Mouse (Mus musculus) liver, postnatal 0 days (tissue): ENCODE results near the gene Hoxc12.

Experiments used
- CTCF ChIP-seq: sonication (generic); IDR thresholded peaks from 2 replicates; pipeline ENCODE4 v1.5.1; 2016; ENCODE audit warnings: antibody characterized with exemption, low read depth
- EP300 ChIP-seq: IDR thresholded peaks from 2 replicates; pipeline ENCODE4 v1.6.1; 2016; ENCODE audit warnings: antibody characterized with exemption, low read depth, mild to moderate bottlenecking

DNA sequence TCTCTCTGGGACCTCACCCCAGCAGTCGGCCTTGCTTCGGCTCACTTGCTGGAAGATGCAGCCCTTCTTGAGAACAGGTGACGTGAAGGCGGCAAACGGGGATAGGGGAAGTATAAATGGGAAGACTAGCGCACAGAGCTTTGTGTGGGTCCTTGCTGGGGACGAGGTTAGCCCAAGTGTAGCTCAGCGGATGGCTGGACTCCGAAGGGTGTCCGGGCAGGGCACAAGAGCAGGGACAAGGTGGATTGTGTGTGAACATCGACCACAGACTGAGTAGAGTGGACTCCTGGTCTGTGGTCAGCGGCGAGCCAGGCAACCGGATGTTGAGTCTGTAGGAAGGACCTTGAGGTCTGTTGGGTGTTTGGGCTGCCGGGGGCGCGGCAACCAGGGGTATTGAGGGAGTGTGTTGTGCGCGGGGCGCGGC lies 39.1 kb downstream of the Hoxc12 start:
- TF ChIP-seq CTCF = no peak
- no peak for TF ChIP-seq EP300
